Mouse (Mus musculus) heart, adult 11 months (tissue): Measurements from ENCODE around the gene Sod3.

Experiments used
- DNase-seq: peaks from one replicate; pipeline ENCODE4 v3.0.0; 2022

Gene Sod3

GRCm38 (mm10) chr5:52382837-52383236 is 19.2 kb downstream of the Sod3 start:
- DNase-seq, result peak; percentile 81

- peak; percentile 87 for DNase-seq
Observed at GRCm38 (mm10) chr5:52383748-52384147, 20.2 kb downstream of the Sod3 start.

- DNase-seq, result no peak
Observed at GRCm38 (mm10) chr5:52386016-52386415, 22.4 kb downstream of the Sod3 start.

DNA sequence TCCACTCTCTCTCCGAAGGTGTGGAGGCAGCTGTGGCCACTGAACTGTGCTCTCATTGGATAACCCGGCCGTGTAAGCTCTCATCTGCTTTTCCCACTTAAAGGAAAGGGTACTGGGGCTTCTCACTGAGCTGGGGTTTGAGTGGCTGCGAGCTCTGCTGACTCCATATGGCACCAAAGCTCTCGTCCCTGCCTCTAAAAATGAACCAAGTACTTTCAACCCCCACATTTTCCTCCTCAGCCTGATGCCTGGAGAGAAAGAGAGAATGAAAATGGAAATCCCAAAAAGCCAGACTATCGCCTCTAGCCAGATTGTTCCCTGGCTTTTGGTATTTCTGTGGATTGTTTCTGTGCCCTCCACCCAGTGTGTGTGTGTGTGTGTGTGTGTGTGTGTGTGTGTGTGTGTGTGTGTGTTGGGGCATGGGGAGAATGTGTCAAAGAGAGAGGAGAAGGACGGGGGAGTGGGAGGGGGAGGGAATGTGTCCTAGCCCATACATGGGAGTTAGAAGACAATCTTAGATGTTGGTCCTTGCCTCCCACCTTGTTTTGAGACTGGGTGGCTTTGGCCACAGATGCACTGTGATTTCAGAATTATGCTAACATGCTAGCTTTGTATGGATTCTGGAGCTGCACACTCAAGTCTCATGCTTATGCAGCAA is 24.6 kb downstream of the Sod3 start:
- DNase-seq, result no peak

GRCm38 (mm10) chr5:52390381-52390780 is 26.8 kb downstream of the Sod3 start:
- no peak for DNase-seq

- DNase-seq, result no peak
Observed at GRCm38 (mm10) chr5:52391471-52391870, 27.9 kb downstream of the Sod3 start.

DNA sequence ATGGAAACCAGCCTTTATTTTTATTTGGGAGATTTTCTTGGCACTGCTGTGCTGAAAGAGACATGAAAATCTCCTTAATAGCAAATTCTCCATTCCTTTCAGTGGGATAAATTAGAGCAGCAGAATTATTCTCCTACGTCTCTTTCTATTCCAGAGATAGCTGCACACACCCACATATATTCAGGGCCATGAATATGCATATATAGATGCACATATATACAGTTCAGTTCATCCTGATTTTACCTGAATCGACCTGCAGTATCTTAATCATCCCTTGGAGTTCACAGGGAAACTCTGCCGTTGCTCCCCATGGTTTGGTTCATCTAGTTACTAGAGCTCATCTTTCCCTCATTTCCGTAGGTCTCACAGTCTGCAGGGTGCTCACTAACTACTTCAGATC is 30.2 kb downstream of the Sod3 start:
- no peak for DNase-seq

DNA sequence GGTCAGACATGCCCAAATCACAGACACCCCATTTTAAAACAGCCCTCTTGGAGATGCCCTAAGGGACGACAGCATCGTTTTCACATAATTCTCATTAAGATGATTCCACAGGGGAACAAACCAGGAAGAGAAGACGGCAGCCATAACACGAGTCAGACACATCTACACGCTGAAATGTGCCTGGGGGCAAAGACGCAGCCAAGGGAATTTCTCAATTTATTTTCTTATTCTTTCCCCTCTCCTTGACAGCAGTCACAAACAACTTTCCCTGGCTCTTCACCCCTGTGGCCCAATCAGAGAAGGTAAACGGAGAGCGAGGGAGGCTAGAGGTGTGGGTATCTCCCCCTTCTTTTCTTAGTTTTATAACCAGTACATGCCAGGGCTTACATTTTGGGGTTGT is 40.8 kb downstream of the Sod3 start:
- DNase-seq, result no peak

GRCm38 (mm10) chr5:52408668-52409315 is 45.2 kb downstream of the Sod3 start:
- no peak for DNase-seq

DNA sequence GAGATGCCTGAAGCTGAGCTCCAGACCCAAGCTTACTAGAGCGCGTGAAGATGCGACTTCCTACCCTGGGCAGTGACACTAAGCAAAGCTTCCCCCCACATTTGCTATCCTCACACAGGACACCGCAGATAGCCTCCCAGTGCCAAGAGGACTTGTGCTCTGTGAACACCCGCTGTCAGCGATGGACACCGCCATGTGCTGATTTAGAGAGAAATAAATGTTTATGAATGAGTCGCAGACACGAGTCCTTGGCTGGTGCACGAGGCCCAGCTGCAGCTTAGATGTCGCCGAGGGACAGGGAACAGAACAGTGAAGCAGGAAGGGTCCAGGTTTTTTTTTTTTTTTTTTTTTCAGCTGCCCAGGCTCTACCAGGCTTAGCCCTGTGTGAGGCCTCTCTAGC is 46.6 kb downstream of the Sod3 start:
- no peak for DNase-seq

GRCm38 (mm10) chr5:52411567-52411966 is 48.0 kb downstream of the Sod3 start:
- DNase-seq, result no peak

DNA sequence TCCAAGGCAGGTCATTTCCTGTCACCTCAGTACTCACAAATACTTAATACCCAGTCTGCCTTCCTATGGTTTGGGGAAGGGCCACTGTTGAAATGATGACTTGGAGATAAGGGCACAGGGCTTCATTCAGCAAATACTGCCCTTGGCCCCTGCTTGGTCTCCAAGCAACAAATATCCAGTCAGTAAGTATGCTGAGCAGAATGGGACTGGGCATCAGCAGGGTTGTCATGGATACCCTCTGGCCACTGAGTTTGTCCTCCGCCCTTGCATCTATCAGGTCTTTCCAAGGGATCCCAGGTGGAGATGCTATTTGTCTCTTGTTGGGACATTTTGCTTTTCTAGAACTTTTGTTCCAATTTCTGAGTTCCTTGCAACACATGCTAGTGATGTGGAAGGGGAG is 51.6 kb downstream of the Sod3 start:
- no peak for DNase-seq

- DNase-seq, result no peak
Observed at GRCm38 (mm10) chr5:52415917-52416316, 52.3 kb downstream of the Sod3 start.

DNA sequence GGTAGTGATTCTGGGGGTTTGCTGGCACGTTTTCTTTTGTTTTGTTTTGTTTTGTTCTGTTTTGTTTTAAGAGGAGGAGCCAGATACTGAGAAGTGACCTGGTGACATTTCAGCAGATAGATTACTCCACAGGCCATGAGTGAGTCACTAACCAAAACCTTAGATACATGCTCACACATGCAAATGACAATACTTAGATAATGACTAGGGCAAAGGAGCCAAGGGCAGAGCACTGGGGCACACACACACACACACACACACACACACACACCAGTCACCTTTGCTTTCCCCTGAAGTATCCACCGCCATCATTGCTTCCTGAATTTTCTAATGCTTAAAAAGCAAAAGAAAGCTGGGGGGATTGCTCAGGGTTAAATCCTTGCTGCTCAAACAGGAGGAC is 52.9 kb downstream of the Sod3 start:
- no peak for DNase-seq
